Mouse (Mus musculus): ENCODE measurements at regions not wholly inside any gene's neighbourhood (a gene's known extent, or its start where the extent isn't known, plus 50 kb on each side); places are given as distances from the start of the nearest gene placed in this dataset.

DNA sequence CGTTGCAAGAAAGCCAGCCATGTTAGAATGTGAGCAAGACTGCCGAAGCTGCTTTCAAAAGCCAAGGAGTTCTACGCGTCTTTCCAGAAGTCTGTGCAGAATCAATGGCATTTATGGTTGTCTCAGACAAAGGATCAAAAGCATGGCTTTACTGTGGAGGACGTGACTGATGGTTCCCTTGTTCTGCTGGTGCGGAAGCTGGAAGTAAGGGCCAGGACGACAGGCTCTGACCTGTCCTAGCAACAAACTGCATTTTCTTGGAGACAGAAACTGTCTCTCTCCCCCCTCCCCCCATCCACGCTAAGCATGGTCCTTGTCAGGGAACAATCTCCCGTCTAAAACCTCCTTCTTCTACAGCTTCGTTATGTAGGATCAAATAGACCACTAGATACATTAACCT, 2780.3 kb upstream of the Gm7489 start:
- DNase-seq, result no peak

DNA sequence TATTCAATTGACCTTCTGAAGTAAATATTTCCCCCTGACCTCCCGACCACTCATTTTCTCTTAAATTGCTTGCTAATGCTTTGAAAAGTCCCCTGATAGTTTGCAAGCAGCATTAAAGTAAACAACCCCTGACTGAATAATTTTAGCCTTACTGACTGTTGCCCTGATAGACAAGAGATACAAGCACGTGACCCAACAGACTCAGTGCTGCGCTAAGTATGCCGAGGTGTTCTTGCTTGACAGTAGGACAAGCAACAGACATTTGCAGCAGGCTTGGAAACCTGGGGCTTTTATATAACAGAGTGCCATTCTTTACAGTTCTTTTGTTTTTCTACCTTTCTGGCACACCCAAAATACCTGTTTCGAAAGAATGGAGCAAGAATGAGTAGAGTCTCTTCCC, 2779.9 kb upstream of the Gm7489 start:
- no peak for DNase-seq

DNA sequence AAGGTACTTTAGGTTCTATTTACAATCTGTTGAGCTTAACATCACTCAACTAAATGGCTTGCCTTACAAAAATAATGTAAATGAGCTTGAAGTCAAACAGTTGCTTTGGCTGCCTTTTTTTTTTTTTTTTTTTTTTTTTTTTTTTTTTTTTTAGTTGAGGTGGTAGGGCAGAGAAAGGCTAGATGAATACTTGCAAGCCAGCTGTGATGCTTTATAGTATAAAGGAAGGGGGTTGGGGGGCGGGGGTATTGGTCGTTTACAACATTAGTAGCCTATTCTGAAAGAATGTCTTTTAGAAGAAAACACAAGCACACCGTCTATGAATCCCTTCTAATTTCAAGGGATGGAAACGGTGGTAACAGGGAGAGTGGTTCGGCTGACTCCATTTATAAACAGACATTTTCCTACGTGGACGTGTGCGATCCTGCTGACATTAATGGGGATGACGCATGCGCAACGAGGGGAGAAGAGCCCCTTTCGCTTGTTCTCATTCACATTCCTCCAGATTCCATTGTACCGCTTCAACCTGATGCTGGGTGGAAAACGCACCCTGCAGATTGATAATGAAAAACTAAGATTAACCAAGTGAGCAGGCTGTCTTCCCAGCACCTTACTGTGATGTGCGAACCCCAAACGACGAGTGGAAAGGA, 2779.2 kb upstream of the Gm7489 start:
- DNase-seq, result no peak

DNA sequence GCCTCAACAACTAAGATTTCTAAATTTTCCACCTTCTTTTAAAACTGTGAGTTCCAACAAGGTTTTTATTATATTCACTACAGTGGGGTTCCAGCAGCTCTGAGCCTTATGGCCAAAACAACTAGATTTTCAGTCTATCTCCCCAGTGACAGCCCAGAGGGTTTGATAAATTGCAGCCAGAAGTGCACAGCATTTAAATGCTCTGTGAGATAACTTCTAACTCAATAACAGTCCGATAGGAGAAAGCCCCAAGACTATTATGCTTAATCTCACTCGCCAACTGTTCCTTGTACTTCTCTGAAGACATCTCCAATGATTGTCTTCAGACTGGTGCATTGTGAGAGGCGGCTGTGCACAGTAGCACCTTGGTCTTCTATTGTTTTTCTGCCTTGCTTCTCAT, 2774.5 kb upstream of the Gm7489 start:
- no peak for DNase-seq

DNA sequence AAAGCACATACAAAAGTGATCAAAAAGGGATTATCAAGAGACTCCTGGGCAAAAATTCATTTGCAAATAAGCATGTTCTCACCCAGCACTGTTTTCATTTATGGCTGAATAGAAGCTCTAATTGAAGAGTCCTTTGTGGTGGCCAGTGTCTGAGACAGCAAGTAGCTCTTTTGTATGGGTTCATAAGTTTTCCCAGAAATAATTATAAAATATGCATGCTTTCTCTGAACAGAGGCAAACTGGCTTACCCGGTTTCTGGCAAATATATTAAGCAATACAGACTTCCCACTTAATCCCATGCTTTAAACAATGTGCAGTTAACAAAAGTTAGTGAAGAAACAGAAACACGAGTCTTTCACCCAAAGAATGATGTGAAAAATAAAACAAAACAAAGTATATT, 2758.8 kb upstream of the Gm7489 start:
- DNase-seq, result no peak

DNA sequence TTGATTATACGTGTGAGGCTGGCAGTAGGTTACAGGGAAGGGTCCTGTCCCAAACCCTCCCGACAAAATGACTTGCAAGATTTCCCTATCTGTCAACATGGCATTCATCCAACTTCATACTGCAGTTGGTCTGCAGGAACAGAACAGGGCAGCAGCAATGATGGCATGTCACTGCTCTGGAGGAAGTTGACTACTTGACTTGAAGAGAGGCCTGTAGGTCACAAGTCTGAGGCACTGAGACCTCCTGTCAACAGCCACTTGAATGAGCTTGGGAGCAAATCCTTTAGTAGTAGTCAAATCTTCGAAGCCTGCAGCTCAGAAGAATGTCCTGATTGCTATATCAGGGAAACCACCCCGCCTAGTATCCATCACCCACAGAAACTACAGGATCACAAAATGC, 2753.7 kb upstream of the Gm7489 start:
- DNase-seq, result no peak

DNA sequence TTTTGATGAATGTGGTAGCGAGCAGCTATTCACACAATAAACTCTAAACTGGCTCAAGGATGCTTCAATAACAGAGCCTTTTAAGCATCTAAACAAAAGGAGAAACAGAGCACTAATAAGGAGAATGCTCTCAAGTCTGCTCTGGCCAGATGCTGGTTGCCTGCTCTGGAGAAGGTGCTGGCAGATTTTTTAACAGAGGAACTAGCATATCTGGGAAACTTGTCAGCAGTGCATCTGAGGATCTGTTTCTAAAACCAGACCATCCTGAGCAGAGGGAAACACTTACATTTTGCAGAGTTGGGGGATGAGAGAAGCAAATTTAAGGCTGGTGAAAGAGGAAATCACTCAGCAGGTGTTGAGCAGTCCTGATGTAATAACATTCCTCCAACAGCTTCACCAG, 2748.6 kb upstream of the Gm7489 start:
- no peak for DNase-seq

DNA sequence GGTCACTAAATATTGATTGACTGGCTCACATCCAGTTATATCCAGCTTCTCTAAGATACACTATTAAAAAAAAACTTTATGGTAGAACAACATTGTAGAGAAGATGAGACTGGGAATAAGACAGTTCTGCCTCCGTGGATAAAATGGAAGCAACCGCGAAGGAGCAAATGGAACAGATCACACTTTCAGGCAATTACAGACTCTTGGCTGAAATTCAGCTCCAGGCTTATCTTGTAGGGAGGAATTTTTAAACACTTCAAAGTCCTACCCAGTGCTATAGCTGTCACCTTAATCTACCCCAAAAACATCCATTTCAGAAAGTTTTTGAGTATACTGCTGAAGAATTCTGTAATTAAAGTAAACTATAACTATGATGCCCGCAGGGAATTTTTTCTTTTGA, 2745.2 kb upstream of the Gm7489 start:
- no peak for DNase-seq

DNA sequence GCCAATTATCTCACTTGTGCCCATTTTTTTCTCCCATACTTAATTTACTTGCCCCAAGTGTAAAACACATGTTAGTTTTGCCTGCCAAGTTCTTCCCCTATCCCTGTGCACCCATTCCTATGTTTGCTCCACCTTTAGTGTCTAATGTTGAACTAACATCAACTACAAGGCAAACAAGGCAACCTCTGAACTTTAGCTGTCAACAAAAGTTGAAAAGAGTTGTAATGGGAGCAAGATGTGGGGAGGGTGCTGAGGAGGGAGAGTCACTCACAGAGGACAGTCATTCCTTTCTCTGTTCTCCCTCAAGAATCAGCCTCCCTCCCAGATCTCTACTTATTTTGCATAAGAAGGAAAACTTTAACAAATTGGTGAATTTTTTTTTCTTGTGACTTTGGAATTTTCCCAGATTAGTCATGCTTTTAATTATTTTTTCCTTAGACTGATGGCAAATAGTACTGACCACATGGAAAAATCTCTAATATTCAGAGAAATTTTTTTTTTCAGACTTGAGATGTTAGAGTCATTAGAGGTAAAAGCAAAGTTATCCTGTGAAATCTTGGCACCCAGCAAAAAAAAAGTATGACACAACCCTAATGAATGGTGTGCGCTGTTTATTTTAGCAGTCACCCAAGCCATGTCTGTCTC, 2710.6 kb upstream of the Gm7489 start:
- DNase-seq, result no peak

DNA sequence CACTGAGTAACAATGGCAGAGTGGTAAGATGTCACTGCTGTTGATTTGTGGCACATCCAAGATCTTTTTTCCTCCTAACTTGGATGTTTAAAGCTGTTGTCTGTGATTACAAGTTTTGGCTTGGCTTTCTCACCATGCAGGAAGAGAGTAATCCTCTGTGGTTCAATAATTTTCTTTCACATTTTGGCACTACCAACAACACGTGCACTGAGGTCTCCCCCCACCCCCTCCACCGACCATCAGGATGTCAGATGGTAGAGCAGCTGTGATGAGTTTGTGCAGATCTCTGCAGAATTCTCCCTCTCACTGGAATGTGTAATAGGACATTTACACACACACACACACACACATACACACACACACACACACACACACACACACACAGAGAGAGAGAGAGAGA, 2708.2 kb upstream of the Gm7489 start:
- no peak for DNase-seq

DNA sequence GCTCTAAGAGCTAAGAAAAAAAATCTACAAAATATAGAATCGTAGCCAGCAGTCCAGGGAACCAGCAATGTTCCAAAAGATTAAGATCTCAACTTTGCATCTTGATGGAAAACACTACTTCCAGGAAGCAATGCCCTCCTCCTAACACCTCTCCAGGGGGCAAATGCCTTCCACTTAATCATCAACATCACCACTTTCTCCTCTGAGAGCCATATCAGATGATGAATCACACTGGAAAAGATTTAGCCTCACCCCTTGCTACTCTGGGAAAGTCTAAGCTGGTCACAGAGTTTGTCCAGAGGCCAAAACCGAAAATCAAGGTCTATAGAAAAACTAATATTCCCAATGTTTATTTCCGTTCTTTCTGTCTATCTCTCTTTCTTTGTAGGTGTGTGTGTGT, 2695.6 kb upstream of the Gm7489 start:
- DNase-seq, result no peak

DNA sequence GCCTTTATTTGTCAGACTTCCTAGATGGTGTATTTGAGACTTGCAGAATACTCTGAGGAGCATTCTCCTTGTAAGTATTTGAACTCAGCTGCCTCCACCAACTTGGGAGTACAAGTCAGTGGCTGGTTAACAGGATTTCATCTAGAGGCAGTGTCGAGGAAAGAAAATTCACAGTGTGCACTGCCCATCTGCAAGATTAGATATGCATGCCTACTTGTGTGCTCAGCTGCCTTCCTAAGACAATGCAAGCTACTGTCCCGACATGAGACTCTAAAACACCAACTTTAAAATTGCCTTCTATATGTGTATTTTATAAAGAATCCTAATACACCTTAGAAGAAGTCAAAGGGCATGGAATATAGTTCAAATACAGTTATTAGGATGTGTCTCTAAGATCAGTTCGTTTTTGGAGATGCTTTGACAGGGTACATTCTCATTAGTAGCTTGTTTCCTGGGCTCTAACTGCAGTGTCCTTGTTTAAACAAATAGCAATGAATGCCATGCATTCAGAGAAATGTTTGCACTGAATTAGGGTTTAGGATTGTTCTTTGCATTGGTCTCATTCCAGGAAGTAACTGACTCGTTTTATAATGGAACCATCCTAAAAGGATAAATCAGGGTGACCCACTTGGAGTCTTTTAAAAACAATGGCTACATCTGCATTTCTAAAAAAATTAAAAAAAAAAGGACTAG, 2687.1 kb upstream of the Gm7489 start:
- DNase-seq, result no peak

DNA sequence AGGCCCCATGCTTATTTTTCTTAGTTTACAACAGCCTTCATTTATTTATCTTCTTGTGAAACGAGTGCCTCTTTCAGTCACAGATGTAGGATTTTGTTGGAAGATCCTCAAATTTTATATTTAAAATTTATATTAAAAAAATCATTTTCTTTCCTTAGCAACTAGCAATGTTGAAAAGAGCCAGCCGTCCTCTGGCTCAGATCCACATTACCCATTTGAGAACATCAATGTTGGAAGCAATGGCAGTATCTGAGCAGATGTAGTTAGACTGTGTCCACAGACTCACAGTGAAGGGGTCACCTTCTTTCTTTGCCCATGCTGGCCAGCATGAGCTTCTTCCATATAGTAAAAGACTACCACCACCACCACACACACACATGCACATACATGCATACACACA, 2681.4 kb upstream of the Gm7489 start:
- DNase-seq, result no peak

DNA sequence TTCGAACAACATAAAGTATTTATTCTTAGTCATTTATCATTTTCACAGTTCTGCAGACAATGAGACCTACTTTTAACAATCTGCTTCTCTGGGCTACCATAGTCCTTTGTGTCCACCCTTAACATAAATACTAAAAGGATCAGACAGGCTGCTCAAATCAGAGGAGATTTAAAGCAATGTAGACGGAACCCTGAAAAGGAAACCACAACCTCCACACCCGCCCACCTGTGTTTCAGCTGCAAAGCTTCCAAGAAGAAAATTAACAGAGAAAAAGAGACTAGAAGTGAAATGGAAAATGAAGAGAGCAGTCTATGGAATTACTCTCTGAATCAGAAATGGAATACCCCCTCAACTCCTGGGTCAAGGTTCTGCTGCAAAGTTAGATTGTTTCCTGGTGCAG, 2678.7 kb upstream of the Gm7489 start:
- DNase-seq, result no peak

DNA sequence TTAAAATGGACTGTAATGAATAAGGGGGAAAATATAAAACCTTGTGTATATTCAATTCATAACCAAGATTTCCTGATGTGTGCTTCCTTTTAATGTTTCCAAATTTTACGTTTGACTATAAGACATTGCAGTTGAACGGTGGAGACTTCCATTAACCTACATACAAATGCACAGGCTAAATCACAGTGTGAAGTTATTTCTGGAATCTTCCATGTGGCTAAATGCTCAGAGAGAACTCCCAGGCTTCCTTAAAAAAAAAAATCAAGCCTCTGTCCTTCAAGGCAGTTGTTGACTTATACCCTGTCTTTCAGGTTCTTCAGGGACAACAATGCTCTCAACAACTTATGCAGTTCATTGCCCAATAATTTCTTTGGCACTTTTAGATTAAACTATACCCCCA, 2677.9 kb upstream of the Gm7489 start:
- no peak for DNase-seq

DNA sequence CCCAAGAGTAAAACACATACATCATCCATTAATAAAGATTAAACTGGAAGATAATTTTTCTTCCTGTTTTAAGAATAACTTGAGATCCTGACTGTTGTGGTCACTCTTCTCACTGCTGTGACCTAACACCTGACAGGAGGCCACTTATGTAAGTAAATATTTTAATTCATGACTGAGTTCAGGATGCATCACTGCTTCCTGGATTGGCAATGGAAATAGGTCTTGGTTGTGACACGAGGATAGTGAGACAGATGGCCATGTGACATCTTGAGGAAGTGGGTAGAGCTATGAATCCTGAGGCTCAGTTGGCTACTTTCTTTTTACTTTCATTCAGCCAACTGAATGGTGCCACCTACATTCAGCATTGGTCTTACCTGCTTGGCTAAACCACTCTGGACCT, 2649.8 kb upstream of the Gm7489 start:
- no peak for DNase-seq

DNA sequence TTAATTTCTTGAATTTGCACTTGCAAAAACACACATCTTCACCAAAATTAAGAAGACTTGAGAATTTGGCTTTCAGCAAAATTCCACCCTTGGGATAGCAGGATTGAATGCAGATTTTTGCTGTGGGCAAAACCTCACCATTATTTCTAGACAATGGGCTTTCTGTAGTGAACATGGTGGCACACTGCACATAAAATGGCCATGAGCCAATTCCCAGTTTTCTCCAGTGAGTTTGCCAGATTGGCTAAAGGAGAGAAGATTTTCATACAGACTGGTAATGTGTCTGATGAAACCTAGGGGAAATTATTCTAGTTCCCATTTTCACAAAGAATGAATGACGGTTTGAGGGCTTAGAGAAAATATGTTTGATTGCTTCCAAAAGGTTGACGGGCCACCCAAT, 2640.1 kb upstream of the Gm7489 start:
- no peak for DNase-seq

DNA sequence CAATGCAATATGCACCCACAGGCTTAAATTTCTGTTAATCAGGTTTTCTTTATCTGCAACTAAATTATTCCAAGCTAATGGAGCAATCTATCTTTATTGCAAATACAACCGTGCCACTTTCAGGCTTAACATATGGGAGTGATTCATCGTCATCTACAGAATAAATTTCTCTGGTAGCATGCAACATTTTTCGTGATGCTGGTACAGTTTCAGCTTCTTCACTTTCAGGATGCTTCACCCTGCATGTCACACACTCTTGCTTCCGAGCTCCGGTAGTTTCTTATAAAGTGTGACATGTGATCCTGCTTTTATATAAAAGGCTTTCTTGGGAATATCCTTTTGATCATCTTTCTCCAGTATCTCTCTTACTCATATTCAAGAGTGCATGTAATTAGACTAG, 2637.4 kb upstream of the Gm7489 start:
- DNase-seq, result no peak

DNA sequence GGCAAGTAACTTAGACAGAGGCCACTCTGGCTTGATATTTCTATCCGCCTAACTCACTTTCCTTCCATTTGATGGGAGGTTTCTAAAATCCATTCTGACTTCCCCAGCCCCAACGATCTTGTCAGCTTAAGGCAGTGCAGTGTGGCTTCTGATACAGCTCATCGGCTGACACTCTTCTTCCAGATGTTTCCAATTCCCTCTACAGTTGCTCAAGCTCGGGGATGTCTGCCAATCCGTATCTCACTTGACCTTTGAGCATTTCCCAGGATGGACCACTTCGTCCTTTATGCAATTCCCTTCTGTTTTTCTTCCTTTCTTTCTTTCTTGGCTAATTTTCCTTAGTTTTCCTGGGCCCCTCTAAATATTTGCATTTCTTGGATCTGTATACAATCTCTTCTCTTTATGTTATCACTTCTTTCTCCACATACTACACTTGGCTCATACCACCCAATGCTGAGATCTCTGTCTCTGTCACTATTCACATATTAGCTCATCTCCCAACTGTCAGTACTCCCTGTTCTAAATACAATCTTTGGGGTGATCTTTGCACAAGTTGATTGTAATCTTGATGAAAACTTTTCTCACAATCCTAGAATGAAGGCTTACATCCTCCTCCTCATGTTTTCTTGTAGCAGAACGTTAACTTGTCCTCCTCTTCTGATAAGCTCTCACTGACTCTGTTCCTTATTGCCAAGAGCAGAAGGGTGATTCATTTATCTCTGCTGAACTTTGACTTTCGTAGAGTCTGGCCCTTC, 2636.5 kb upstream of the Gm7489 start:
- no peak for DNase-seq

DNA sequence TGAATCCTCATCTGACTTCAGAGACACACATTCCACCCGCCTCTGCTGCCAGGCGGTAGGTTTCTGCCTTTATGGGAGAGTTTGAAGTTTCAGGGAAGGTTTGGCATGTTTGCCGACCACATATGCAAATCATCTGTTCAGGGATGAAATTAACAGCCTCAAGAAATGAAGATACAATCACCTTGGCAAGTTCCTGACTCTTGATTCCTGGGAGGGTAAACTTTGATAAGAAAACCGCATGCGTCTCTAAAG, 2636.0 kb upstream of the Gm7489 start:
- DNase-seq, result no peak

DNA sequence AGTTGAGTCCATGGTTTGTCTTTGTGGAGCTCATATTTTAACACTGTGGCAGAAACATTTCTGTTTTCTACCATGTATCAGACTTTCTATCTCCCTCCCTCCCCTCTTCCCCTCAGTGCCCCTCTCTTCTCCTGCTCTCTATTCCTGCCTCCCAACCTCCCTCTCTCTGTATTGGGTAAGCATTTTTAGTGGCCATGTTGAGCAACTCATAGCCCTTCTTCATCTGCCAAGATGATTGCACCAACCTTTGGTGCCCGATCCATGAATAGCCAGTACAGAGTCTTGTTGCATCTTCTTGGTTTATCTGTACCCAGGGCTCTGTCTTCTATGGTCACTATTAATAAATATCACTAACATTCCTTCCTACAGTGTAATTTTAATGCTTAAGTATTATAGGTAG, 2630.6 kb upstream of the Gm7489 start:
- DNase-seq, result no peak

DNA sequence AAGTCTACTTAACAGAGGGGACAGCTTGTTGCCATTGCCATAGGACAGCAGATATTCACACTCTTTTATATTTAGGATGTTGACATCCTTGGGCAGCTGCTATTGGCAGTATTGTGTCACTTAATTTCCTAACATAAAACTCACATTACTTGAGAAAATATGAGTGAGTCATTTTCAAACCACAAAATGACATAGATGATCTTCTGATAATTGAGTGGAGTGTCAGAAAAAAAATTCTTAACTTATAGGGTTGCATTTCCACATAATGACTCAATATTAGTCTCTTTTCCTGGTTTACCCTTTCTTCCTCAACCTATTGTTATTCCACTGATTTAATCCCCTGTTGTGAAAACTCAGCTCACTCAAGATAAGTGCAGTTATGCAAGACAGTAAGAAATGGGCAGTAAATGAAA, 2629.5 kb upstream of the Gm7489 start:
- no peak for DNase-seq

DNA sequence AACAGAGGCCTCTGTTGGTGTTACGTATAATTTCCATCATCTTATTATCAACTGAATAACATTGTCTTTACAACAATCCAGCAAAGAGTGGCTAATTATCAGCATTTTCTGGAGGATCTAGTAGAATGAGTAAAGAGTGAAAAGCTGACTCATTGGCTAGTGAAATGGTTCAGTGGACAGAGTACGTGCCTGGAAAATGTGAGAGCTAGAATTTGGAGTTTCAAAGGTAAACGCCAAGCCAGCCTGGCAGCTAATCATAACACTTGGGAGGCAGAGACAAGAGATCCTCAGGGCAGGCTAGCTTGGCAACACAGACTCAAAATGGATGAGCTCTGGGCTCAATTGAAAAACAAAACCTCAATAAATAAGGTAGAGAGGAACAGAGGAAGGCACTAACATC, 2628.0 kb upstream of the Gm7489 start:
- DNase-seq, result no peak

DNA sequence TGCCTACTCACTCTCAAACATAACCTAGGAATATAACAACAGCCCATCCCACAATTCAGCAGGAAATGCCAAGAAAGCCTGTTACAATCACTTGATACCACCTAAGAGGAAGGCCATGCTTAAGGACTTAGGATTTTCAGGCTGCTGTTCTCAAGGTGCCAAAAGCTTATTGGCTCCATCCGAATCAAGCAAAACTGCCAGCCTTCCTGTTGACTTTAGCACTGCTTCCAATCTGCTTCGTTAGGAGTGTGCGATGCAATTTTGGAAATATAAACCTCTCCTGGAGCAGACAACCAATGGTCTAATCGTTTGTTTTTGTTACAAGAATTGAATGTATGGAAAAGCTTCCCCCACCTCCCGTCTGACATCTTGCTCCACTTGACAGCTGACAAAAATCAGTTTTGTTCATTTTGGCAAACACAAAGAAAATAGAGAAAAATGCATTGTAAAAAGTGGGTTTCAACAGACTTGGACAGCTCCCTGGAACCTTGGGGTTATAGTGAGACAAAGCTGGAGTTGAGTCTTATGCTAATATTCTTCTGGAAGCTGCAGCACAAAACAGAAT, 2620.0 kb upstream of the Gm7489 start:
- DNase-seq, result no peak

Data from liver (tissue).